ENCODE assay signal across 16 mouse cellular contexts in genomic region chr6:97290687-97291086, GRCm38 (mm10). TPM values are rescaled to one million over a fixed set of nuclear protein-coding genes. Genes with fewer than 3 reads are reported as not detected.
A peak's percentile ranks its signal among the peaks of the same experiment; 100 is the strongest.
DNase-seq lines count a peak whose midpoint lies in the region; ATAC-seq and TF ChIP-seq lines count a peak whose summit lies in the region.
"Had no signal": no experiment of that assay in that cellular context is flagged by ENCODE, and none has a peak within 500 bp of the region (broad histone marks: within the 10 kb centered on the region; RNA-seq: fewer than 3 reads in every experiment).

No protein-coding gene starts in this region.

- H3K4me3 ChIP-seq in heart, adult 2 months: no peak overlapping the region
- H3K4me3 ChIP-seq in layer of hippocampus, adult 2 months: peak overlapping the region; percentile 32
- H3K4me3 ChIP-seq in brown adipose tissue, adult 24 weeks (ENCODE audit: insufficient read depth, low read depth, low read length): no peak overlapping the region
- H3K4me3 ChIP-seq in limb, embryonic 14.5 days (replicated peaks; ENCODE audit: low read length): no peak overlapping the region
- H3K4me3 ChIP-seq: hindbrain, embryonic 12.5 days; intestine, embryonic 15.5 days; lung, embryonic 15.5 days had no signal

- peak overlapping the region; percentile 71 for H3K27ac ChIP-seq in heart, adult 2 months
- H3K27ac ChIP-seq in layer of hippocampus, adult 2 months: peak overlapping the region; percentile 76
- H3K27ac ChIP-seq in brown adipose tissue, adult 24 weeks (replicated peaks; ENCODE audit: low read depth, low read length): peak overlapping the region; percentile 30; the same call in 1 of the 2 replicates
- peak overlapping the region; percentile 28; the same call in 1 of the 2 replicates for H3K27ac ChIP-seq in limb, embryonic 14.5 days (replicated peaks; ENCODE audit: low read depth, low read length)
- H3K27ac ChIP-seq: hindbrain, embryonic 12.5 days; intestine, embryonic 15.5 days; lung, embryonic 15.5 days had no signal

- no peak overlapping the region for H3K9ac ChIP-seq in heart, adult 2 months (ENCODE audit: low read depth, low read length)
- no peak overlapping the region for H3K9ac ChIP-seq in limb, embryonic 14.5 days (ENCODE audit: low read depth, low read length, severe bottlenecking)
- H3K9ac ChIP-seq: hindbrain, embryonic 12.5 days; intestine, embryonic 15.5 days; lung, embryonic 15.5 days had no signal

- no peak for TF ChIP-seq EP300 in heart, adult 2 months (IDR thresholded peaks at IDR 0.05; ENCODE audit: insufficient read depth, low read depth, low read length)

- no peaks in the 10 kb centered on the region for H3K9me3 ChIP-seq in limb, embryonic 14.5 days (ENCODE audit: control insufficient read depth, low read length)
- H3K9me3 ChIP-seq: hindbrain, embryonic 12.5 days; intestine, embryonic 15.5 days; lung, embryonic 15.5 days; megakaryocyte, embryonic 14.5 days had no signal

- WGBS in heart, adult 2 months: 27% methylated on average over 3 of the region's 3 CpGs
- WGBS in limb, embryonic 14.5 days: 58% methylated on average over 3 of the region's 3 CpGs

- H3K79me2 ChIP-seq in heart, adult 2 months (replicated peaks; ENCODE audit: control insufficient read depth, insufficient read depth, low read length): no peaks in the 10 kb centered on the region

- H3K4me2 ChIP-seq in limb, embryonic 14.5 days (replicated peaks; ENCODE audit: low read depth, low read length, severe bottlenecking): no peak overlapping the region
- H3K4me2 ChIP-seq: hindbrain, embryonic 12.5 days; intestine, embryonic 15.5 days; lung, embryonic 15.5 days had no signal

- no peaks in the 10 kb centered on the region for H3K27me3 ChIP-seq in heart, adult 2 months (ENCODE audit: control insufficient read depth, insufficient read depth, low read length)
- no peaks in the 10 kb centered on the region for H3K27me3 ChIP-seq in limb, embryonic 14.5 days (ENCODE audit: control insufficient read depth, insufficient read depth, low read length)
- H3K27me3 ChIP-seq: hindbrain, embryonic 12.5 days; intestine, embryonic 15.5 days; lung, embryonic 15.5 days; megakaryocyte, embryonic 14.5 days had no signal

- TF ChIP-seq POLR2A in heart, adult 2 months (IDR thresholded peaks at IDR 0.05; ENCODE audit: insufficient read depth, low read depth, low read length): no peak
- TF ChIP-seq POLR2A in limb, embryonic 14.5 days (IDR thresholded peaks at IDR 0.05; ENCODE audit: borderline replicate concordance, extremely low read depth, insufficient read depth, insufficient read length): no peak

- no peak for ATAC-seq in limb, embryonic 14.5 days (ENCODE audit: low FRiP score, low read depth)
- ATAC-seq: intestine, embryonic 15.5 days; midbrain, embryonic 16.5 days had no signal

- H3K36me3 ChIP-seq in heart, adult 2 months (ENCODE audit: control insufficient read depth, insufficient read depth, low read length): peaks cover 19% of the 10 kb centered on the region
- H3K36me3 ChIP-seq in limb, embryonic 14.5 days (ENCODE audit: control insufficient read depth, insufficient read depth, low read length): peaks cover 11% of the 10 kb centered on the region; the same call in 1 of the 2 replicates

- no peak for DNase-seq in heart, adult 2 months
- DNase-seq in heart, postnatal 36 days: no peak
- no peak for DNase-seq in layer of hippocampus, adult 2 months (ENCODE audit: low spot score in 2 of 2)
- DNase-seq in layer of hippocampus, postnatal 36 days: no peak
- no peak for DNase-seq in limb, embryonic 14.5 days (ENCODE audit: low spot score)
- no peak for DNase-seq in right cerebral cortex, postnatal 36 days (ENCODE audit: low spot score in 2 of 2)
- DNase-seq: cerebellum, adult 18-20 months; kidney, postnatal 36 days; left cerebral cortex, postnatal 4 days had no signal

- peaks cover 7% of the 10 kb centered on the region for H3K4me1 ChIP-seq in heart, adult 2 months (ENCODE audit: control insufficient read depth, insufficient read depth, low read length)
- peaks cover 9% of the 10 kb centered on the region; the same call in 1 of the 2 replicates for H3K4me1 ChIP-seq in brown adipose tissue, adult 24 weeks (ENCODE audit: control insufficient read depth, insufficient read depth, insufficient read length, low read length)
- H3K4me1 ChIP-seq in limb, embryonic 14.5 days (ENCODE audit: control insufficient read depth, insufficient read depth, low read length): peaks cover 7% of the 10 kb centered on the region

- no peak for TF ChIP-seq CTCF in heart, adult 2 months (IDR thresholded peaks at IDR 0.05)
- no peak for TF ChIP-seq CTCF in layer of hippocampus, adult 2 months (conservative IDR thresholded peaks at IDR 0.05)

- intact Hi-C loops in heart, adult 2 months (cut with DNase I): no loop called here
- intact Hi-C loops in heart, postnatal 36 days (cut with DNase I): no loop called here

RNA-seq across cellular contexts. Expression of gene Lmod3, which starts 38.1 kb away (rescaled TPM):
- 10 to 100 TPM; 50.1 to 63.0 TPM for total RNA-seq in heart, adult 2 months (2021)
- 26.3 and 40.0 TPM in 2 replicates for polyA plus RNA-seq in heart, adult 2 months (2012; rRNA removed)
- total RNA-seq in heart, postnatal 36 days (2021): 10 to 100 TPM; 57.6 to 64.6 TPM
- total RNA-seq in layer of hippocampus, adult 2 months (2021): not detected
- not detected for total RNA-seq in layer of hippocampus, postnatal 36 days (2021)
- polyA plus RNA-seq in brown adipose tissue, adult 24 weeks (2012; ENCODE audit: insufficient read depth, insufficient read length, missing spikeins): 1.9 and 4.4 TPM in 2 replicates
- 6.6 and 11.9 TPM in 2 replicates for polyA plus RNA-seq in limb, embryonic 14.5 days (2012; rRNA removed)
- polyA plus RNA-seq in limb, embryonic 14.5 days (2014; fragmentation: Nextera tagmentation; extraction: Ambion mirVana): 9.4 and 12.2 TPM in 2 replicates
- total RNA-seq: layer of hippocampus, postnatal 14 days had no signal
- polyA plus RNA-seq: midbrain, embryonic 16.5 days had no signal

Comparison
In these comparisons a context has a peak if more than half of its experiments do, and no peak if none do; other contexts are left out.
1. RNA of gene Lmod3, which starts 38.1 kb away (total RNA-seq): 57.6 to 64.6 TPM in heart, postnatal 36 days and 50.1 to 63.0 TPM in heart, adult 2 months; not detected in layer of hippocampus, adult 2 months and not detected in layer of hippocampus, postnatal 36 days; every median in the first group is over 10 times any median in the second.
2. Peak in every context shown above with its lines, with median percentiles within 50 percentile points of each other: H3K27ac ChIP-seq.